9 mouse cellular contexts compared by ENCODE assay signal in genomic region chr17:48512614-48513281, GRCm38 (mm10). TPM values are rescaled to one million over a fixed set of nuclear protein-coding genes. Genes with fewer than 3 reads are reported as not detected.
DNase-seq lines count a peak whose midpoint lies in the region; ATAC-seq lines count a peak whose summit lies in the region.
"Had no signal": no experiment of that assay in that cellular context is flagged by ENCODE, and none has a peak within 500 bp of the region (broad histone marks: within the 10 kb centered on the region; RNA-seq: fewer than 3 reads in every experiment).

No protein-coding gene starts in this region.

- H3K9ac ChIP-seq in heart, embryonic 12.5 days = no peak overlapping the region
- H3K9ac ChIP-seq in forebrain, embryonic 12.5 days = no peak overlapping the region
- 0 out of 2 replicates have a peak overlapping the region, but pooled peaks have one; percentile 2 for H3K9ac ChIP-seq in limb, embryonic 13.5 days

- no peak overlapping the region for H3K27ac ChIP-seq in heart, embryonic 12.5 days (ENCODE audit: poor library complexity, severe bottlenecking)
- 0 out of 2 replicates have a peak overlapping the region, but pooled peaks have one; percentile 16 for H3K27ac ChIP-seq in forebrain, embryonic 12.5 days
- no peak overlapping the region for H3K27ac ChIP-seq in limb, embryonic 13.5 days

- H3K36me3 ChIP-seq in heart, embryonic 12.5 days = no peaks in the 10 kb centered on the region
- H3K36me3 ChIP-seq in forebrain, embryonic 12.5 days (replicated peaks) = no peaks in the 10 kb centered on the region
- H3K36me3 ChIP-seq in limb, embryonic 13.5 days = no peaks in the 10 kb centered on the region

- no peak for DNase-seq in heart, postnatal 4 days
- DNase-seq in retina, embryonic 14.5 days (ENCODE audit: low spot score) = peak; percentile 77
- no peak for DNase-seq in adrenal gland, postnatal 36 days
- DNase-seq in frontal cortex, adult 2 months (ENCODE audit: extremely low spot score in 1 of 2, low spot score in 1 of 2) = no peak

- WGBS in heart, embryonic 12.5 days = 46% methylated on average over 18 of the region's 18 CpGs
- WGBS in forebrain, embryonic 12.5 days = 33% methylated on average over 18 of the region's 18 CpGs
- 46% methylated on average over 18 of the region's 18 CpGs for WGBS in limb, embryonic 13.5 days

- no peak overlapping the region for H3K4me3 ChIP-seq in heart, embryonic 12.5 days
- H3K4me3 ChIP-seq in forebrain, embryonic 12.5 days (replicated peaks) = no peak overlapping the region
- no peak overlapping the region for H3K4me3 ChIP-seq in limb, embryonic 13.5 days

- 0 out of 2 replicates have a peak, but pooled peaks have one; percentile 36 for ATAC-seq in heart, embryonic 12.5 days (ENCODE audit: insufficient number of reproducible peaks, low FRiP score)
- peak; percentile 95 for ATAC-seq in forebrain, embryonic 12.5 days (ENCODE audit: low FRiP score)
- peak; percentile 48; the same call in 1 of the 2 replicates for ATAC-seq in limb, embryonic 13.5 days (ENCODE audit: low FRiP score, low read depth)
- ATAC-seq in frontal cortex, adult (ENCODE audit: low TSS enrichment) = no peak

- no peaks in the 10 kb centered on the region for H3K4me1 ChIP-seq in heart, embryonic 12.5 days (replicated peaks)
- H3K4me1 ChIP-seq in forebrain, embryonic 12.5 days = peaks cover 27% of the 10 kb centered on the region
- peaks cover 16% of the 10 kb centered on the region for H3K4me1 ChIP-seq in limb, embryonic 13.5 days

- H3K9me3 ChIP-seq in heart, embryonic 12.5 days (replicated peaks) = no peaks in the 10 kb centered on the region
- no peaks in the 10 kb centered on the region for H3K9me3 ChIP-seq in forebrain, embryonic 12.5 days
- H3K9me3 ChIP-seq in limb, embryonic 13.5 days = no peaks in the 10 kb centered on the region

- H3K4me2 ChIP-seq in heart, embryonic 12.5 days = no peak overlapping the region
- peak overlapping the region; percentile 29 for H3K4me2 ChIP-seq in forebrain, embryonic 12.5 days
- H3K4me2 ChIP-seq in limb, embryonic 13.5 days (replicated peaks) = no peak overlapping the region

- no peaks in the 10 kb centered on the region for H3K27me3 ChIP-seq in heart, embryonic 12.5 days (replicated peaks)
- H3K27me3 ChIP-seq in forebrain, embryonic 12.5 days = peaks cover 14% of the 10 kb centered on the region; the same call in 1 of the 2 replicates
- no peaks in the 10 kb centered on the region for H3K27me3 ChIP-seq in limb, embryonic 13.5 days

RNA-seq across cellular contexts. Expression of gene Unc5cl, which starts 58.0 kb away (rescaled TPM):
- 0.09 and 0.36 TPM in 2 replicates for polyA plus RNA-seq in heart, embryonic 12.5 days (2016; fragmentation: Nextera tagmentation; extraction: Ambion mirVana)
- total RNA-seq in heart, postnatal 4 days (2021) = under 1 TPM; 0.14 to 0.21 TPM
- 0.10 and 0.18 TPM in 2 replicates for polyA plus RNA-seq in forebrain, embryonic 12.5 days (2016; fragmentation: Nextera tagmentation; extraction: Ambion mirVana)
- polyA plus RNA-seq in limb, embryonic 13.5 days (2015; fragmentation: Nextera tagmentation; extraction: Ambion mirVana) = 0.31 and 0.32 TPM in 2 replicates
- not detected for total RNA-seq in adrenal gland, postnatal 36 days (2021)
- 0.08 TPM in 1 of 2 replicates, not detected in the other for polyA plus RNA-seq in frontal cortex, adult 2 months (2012; rRNA removed)
- polyA plus RNA-seq: C2C12 had no signal
